Mouse (Mus musculus): ENCODE results near the gene Pan2. TPM values are rescaled to one million over a fixed set of nuclear protein-coding genes. Genes with fewer than 3 reads are reported as not detected.
"Not testable (repeated sequence)": the region's sequence is repeated elsewhere in the genome, so short reads cannot be mapped to it uniquely, and the experiment has no call there.

Pan2 gene
- polyA plus RNA-seq (2016; fragmentation: Nextera tagmentation; extraction: Ambion mirVana) = 42.5 and 43.7 TPM in 2 replicates

DNA sequence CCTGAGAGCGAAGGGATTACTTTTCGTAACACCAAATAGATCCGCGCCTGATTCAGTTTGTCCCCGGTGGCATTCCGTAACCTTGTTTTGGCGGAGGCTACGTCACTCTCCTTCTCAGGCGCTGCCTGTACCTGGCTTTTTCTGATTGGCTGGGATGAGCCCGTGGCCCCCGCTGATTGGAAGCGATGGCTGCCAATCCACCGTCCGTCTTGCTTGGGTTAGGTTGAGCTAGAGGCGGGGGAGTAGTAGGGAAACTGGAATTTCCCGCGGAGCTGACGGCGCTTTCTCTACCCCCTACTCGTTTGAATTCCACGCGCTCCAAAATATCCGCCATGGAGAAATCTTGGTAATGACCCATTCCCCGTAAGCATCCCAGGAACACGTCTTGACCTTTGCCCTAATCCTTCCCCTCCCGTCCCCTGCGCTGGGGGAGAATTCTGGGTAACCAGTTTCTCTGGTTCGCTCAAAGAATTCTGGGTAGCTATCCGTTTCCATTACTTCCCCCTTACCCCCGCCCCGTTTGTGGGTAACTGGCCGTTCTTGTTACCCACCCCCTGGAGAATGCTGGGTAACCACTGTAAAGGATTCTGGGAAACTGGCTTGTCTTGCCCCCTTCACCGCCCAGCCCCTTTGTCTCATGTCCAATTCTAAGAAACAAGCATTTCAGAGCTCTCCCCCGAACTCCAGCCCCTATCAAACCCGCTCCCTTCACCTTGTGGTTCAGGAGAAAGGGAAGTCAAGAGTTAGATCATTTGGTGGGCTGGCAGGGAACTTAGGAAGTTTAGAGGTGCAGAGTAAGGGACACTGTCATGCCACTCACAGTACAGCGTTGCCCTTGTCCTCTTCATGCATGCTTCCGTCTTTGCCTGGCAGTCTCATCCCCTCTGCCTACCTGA, at the start of gene Pan2:
Pan2 (plus strand) TSS at position 210 of the 896 bp plus-strand sequence.
- no peaks in the 10 kb centered on the region for H3K27me3 ChIP-seq (ENCODE audit: insufficient read depth, poor library complexity, severe bottlenecking)
- peaks cover 18% of the 10 kb centered on the region for H3K36me3 ChIP-seq
- peaks cover 21% of the 10 kb centered on the region for H3K4me1 ChIP-seq (replicated peaks)
- H3K9me3 ChIP-seq = no peaks in the 10 kb centered on the region
- WGBS = 3% methylated on average over 37 of the region's 37 CpGs
- peak; percentile 100 for DNase-seq (ENCODE audit: low spot score)
- peak within 1 kb of the TSS; percentile 97 for H3K27ac ChIP-seq
- H3K4me3 ChIP-seq = peak within 1 kb of the TSS; percentile 70

DNA sequence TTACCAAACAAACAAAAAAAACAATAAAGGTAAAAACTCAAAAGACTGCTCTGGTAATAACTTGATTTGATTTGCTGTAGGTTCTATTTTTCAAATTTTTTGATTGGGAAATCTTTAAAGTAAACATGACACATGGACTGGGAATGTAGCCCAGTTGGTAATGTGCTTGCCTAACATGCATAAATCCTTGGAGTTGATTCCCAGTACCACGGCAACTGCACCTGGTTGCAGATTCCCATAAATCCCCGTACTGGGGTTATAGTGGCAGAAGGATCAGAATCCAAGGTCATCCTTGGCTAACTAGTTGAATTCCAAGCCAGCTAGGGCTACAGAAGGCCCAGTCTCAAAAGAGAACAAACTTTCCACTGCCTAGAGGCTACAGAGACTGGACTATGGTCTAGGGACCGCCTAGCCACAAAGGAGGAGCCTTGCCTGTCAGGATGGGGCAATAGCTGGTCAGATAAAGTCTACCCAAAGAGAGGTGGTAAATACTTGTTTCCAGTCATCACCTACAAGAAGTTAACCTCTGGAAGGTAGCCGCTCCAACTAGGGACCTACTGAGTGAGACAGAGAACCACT, 49.4 kb upstream of the Pan2 start, which contains the start of gene Apon:
Apon (plus strand) TSS at position 420 of the 579 bp plus-strand sequence.
- no peaks in the 10 kb centered on the region for H3K9me3 ChIP-seq
- no peak within 1 kb of the TSS for H3K27ac ChIP-seq
- 90% methylated on average over 4 of the region's 4 CpGs for WGBS
- no peak for DNase-seq (ENCODE audit: low spot score)
- no peaks in the 10 kb centered on the region for H3K4me1 ChIP-seq (replicated peaks)
- no peaks in the 10 kb centered on the region for H3K27me3 ChIP-seq (ENCODE audit: insufficient read depth, poor library complexity, severe bottlenecking)
- H3K36me3 ChIP-seq = peaks cover 59% of the 10 kb centered on the region
- H3K4me3 ChIP-seq = no peak within 1 kb of the TSS

DNA sequence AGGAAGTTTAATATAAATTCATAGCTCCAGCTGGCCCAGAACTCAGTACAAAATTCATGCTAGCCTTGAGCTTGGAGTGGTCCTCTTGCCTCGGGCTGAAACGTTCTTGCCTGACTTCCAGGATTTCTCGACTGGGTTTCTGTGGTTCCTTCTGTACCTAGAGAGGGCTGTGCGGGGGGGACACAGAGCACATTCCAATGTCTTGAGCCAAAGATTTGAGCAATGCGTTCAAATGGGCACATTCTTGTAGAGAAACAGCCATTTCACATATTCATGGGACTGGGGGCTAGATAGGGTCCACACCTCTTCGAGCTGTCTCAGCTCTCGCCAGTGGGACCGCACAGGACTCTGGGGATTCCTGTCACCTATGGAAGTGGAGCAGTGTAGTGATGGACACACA, 47.2 kb upstream of the Pan2 start:
- H3K4me1 ChIP-seq (replicated peaks) = no peaks in the 10 kb centered on the region
- H3K4me3 ChIP-seq = no peak overlapping the region
- WGBS = 92% methylated on average over 8 of the region's 8 CpGs
- H3K36me3 ChIP-seq = peaks cover 37% of the 10 kb centered on the region
- no peaks in the 10 kb centered on the region for H3K9me3 ChIP-seq
- H3K27ac ChIP-seq = no peak overlapping the region
- DNase-seq (ENCODE audit: low spot score) = no peak
- no peaks in the 10 kb centered on the region for H3K27me3 ChIP-seq (ENCODE audit: insufficient read depth, poor library complexity, severe bottlenecking)

DNA sequence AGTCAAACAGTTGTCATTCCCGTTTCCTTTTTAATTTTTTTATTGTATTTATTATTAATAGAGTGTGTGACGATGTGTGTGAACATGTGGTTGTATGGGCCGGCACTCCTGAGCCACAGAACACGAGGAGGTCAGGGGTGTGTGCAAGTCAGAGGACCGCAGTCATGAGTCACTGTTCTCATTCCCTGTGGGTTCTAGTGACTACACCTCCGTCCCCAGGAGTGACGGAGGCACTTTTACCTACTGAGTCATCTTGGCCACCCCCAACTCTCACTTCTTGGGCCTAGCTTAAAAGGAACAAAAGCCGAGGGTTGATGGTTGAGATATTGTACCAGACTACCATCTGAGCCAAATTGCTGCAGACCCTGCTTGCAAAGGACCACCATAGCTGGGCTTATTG, 46.8 kb upstream of the Pan2 start:
- 91% methylated on average over 8 of the region's 8 CpGs for WGBS

DNA sequence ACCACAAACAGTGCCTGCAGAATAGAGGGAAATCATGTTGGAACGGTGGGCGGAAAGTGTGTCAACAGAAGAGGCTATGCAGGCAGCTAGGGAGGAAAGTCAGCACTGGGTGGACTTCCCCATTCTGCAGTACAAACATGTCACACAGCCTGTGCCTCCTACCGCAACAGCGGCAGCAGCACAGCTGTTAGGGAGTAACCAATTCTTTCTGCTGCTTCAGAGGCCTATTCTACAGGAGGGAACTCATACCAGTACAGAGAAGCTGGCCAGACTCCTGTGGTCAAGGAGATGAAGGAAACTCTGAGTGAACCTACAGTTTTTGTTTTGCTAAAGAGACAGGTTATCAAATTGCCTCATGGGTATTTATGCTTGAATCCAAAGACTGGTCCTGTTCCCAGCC, 44.2 kb upstream of the Pan2 start:
- 85% methylated on average over 4 of the region's 4 CpGs for WGBS
- Histone ChIP-seq H3K36me3 (peaks cover 8% of the 10 kb centered on the region; the same call in 1 of the 2 replicates), H3K27ac (no peak overlapping the region), H3K4me1 (replicated peaks) (no peaks in the 10 kb centered on the region), H3K27me3 (ENCODE audit: insufficient read depth, poor library complexity, severe bottlenecking) (no peaks in the 10 kb centered on the region), H3K9me3 (no peaks in the 10 kb centered on the region), H3K4me3 (no peak overlapping the region)
- DNase-seq (ENCODE audit: low spot score) = no peak

More for the DNA sequence above, 46.8 kb upstream of the Pan2 start:
- H3K4me3 ChIP-seq = no peak overlapping the region
- H3K4me1 ChIP-seq (replicated peaks) = no peaks in the 10 kb centered on the region
- H3K36me3 ChIP-seq = peaks cover 33% of the 10 kb centered on the region
- DNase-seq (ENCODE audit: low spot score) = no peak
- no peaks in the 10 kb centered on the region for H3K9me3 ChIP-seq
- no peaks in the 10 kb centered on the region for H3K27me3 ChIP-seq (ENCODE audit: insufficient read depth, poor library complexity, severe bottlenecking)
- no peak overlapping the region for H3K27ac ChIP-seq

DNA sequence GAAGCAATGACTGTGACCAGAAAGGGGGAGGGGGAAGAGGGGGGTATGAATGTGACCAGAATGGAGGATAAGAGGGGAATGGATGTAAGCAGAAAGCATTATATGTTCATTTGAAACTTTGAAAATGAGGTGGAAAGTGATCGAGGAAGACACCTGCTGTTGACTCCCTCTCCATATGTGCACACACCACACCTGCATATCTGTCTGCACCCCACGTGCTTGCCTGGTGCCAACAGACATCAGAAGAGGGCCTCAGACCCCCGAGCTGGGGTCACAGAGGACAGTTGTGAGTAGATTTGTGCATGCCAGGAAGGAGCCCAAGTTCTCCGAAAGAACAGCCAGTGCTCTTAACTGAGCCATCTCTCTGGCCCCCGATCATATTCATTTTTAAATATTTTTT, 43.2 kb upstream of the Pan2 start:
- no peak overlapping the region for H3K4me3 ChIP-seq
- no peaks in the 10 kb centered on the region for H3K4me1 ChIP-seq (replicated peaks)
- no peak overlapping the region for H3K27ac ChIP-seq
- H3K36me3 ChIP-seq = no peaks in the 10 kb centered on the region
- no peaks in the 10 kb centered on the region for H3K27me3 ChIP-seq (ENCODE audit: insufficient read depth, poor library complexity, severe bottlenecking)
- no peak for DNase-seq (ENCODE audit: low spot score)
- no peaks in the 10 kb centered on the region for H3K9me3 ChIP-seq
- 87% methylated on average over 5 of the region's 5 CpGs for WGBS

DNA sequence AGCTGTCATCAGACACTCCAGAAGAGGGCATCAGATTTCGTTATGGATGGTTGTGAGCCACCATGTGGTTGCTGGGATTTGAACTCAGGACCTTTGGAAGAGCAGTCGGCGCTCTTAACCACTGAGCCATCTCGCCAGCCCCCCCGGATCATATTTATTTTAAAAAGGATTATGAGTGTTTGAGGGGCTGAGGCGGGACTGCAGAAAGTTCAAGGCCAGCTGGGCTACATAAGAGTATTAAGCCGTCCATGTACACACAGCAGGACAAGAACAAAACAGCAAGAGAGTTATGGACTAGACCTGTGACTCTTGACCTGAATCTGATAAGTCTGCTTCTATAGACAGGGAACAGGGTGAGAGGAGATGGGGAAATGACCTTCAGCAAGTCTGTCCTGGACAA, 42.8 kb upstream of the Pan2 start:
- H3K27ac ChIP-seq; H3K4me1 ChIP-seq (replicated peaks); H3K9me3 ChIP-seq; H3K36me3 ChIP-seq; H3K27me3 ChIP-seq (ENCODE audit: insufficient read depth, poor library complexity, severe bottlenecking); H3K4me3 ChIP-seq; DNase-seq (ENCODE audit: low spot score): not testable (repeated sequence)
- 88% methylated on average over 7 of the region's 7 CpGs for WGBS

DNA sequence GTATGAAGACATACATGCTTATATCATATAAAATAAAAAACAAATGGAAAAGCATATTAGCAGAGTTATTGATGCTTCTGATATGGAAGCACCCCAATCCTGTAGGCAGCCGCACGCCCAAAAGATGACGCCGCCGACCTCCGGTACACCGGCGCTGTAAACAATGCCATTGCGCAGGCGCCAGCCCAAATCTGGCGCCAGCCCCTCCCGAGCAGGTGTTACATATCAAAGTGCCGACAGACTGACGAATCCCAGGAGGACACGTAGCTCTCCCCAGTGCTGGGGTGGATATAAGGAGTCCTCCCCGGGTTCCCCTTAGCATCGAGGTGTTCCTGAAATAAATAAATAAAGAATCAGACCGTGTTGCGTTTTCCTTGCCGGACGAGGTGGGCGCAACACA, 40.8 kb upstream of the Pan2 start:
- Histone ChIP-seq H3K36me3 (no peaks in the 10 kb centered on the region), H3K27me3 (ENCODE audit: insufficient read depth, poor library complexity, severe bottlenecking) (no peaks in the 10 kb centered on the region), H3K4me1 (replicated peaks) (no peaks in the 10 kb centered on the region), H3K27ac (no peak overlapping the region), H3K4me3 (no peak overlapping the region), H3K9me3 (no peaks in the 10 kb centered on the region)
- no peak for DNase-seq (ENCODE audit: low spot score)
- 80% methylated on average over 22 of the region's 22 CpGs for WGBS

DNA sequence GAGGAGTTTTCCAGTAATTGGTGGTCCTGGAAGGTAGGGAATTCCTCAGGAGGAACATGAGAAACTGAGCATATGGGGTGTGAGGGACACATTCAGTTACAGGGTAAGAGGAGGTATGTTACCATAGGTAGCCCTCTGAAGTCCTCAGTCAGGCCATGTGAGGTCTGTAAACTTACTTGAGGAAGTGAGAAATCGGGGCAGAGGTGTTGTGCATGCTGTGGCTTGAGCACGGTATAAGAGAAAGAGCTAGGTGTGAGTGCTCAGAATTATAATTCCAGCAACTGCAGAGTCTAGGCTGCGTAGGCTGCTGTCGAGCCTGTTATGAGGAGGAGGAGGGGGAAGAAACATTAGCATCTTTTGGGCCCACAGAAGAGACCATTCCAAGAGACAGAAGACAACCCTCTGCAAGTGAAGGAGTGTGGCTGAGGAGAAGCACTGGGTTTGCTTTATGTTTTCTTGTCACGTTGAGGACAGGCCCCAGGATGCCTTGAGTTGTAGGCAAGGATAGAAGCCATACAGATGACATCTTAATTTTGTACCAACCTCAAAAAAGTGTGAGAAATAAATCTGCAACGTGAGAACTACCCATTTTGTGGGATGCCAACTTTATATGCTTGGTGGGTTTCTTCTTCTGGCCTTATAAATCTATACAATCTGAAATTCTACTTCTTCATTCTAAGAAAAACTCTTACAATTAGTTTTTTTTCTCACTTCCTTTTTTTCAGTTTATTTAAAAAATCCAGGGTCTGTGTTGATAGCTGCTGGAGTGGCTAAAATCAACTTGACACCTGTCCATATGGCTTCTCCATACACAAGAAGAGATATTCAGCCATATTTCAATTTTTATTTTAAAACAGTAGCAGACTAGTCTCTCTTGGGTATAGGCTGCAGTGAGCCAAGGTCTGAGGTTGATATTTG, 39.5 kb upstream of the Pan2 start:
- H3K27ac ChIP-seq = no peak overlapping the region
- no peak for DNase-seq (ENCODE audit: low spot score)
- 85% methylated on average over 6 of the region's 6 CpGs for WGBS
- no peaks in the 10 kb centered on the region for H3K36me3 ChIP-seq
- H3K4me1 ChIP-seq (replicated peaks) = no peaks in the 10 kb centered on the region
- H3K4me3 ChIP-seq = no peak overlapping the region
- H3K27me3 ChIP-seq (ENCODE audit: insufficient read depth, poor library complexity, severe bottlenecking) = no peaks in the 10 kb centered on the region
- no peaks in the 10 kb centered on the region for H3K9me3 ChIP-seq

DNA sequence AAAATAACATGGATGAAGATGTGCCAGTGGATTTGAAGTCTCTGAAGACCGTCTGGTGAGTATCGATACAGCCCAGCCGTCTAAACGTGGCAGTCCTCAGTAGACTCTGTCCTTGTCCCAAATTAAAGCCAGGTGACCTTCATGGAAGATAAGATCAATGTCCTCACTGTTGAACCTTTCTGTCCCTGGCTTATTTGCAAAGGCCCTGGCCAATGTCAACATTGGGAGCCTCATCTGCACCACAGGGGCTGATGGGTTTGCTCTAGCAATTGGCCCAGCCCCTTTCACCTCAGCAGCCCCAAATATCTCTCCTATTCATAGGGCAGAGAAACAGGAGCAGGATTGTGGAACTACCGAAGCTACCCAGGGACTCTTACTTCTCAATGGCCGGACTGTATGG, 34.8 kb upstream of the Pan2 start, which contains the start of gene Apof:
Apof (plus strand) TSS at position 301 of the 400 bp plus-strand sequence.
- no peak for DNase-seq (ENCODE audit: low spot score)
- Histone ChIP-seq H3K4me3 (no peak within 1 kb of the TSS), H3K27me3 (ENCODE audit: insufficient read depth, poor library complexity, severe bottlenecking) (no peaks in the 10 kb centered on the region), H3K27ac (0 out of 2 replicates have a peak within 1 kb of the TSS, but pooled peaks have one; percentile 24), H3K9me3 (no peaks in the 10 kb centered on the region), H3K4me1 (replicated peaks) (0 out of 2 replicates have a peak, but pooled peaks cover 14% of the 10 kb centered on the region), H3K36me3 (peaks cover 4% of the 10 kb centered on the region; the same call in 1 of the 2 replicates)
- 80% methylated on average over 6 of the region's 6 CpGs for WGBS

DNA sequence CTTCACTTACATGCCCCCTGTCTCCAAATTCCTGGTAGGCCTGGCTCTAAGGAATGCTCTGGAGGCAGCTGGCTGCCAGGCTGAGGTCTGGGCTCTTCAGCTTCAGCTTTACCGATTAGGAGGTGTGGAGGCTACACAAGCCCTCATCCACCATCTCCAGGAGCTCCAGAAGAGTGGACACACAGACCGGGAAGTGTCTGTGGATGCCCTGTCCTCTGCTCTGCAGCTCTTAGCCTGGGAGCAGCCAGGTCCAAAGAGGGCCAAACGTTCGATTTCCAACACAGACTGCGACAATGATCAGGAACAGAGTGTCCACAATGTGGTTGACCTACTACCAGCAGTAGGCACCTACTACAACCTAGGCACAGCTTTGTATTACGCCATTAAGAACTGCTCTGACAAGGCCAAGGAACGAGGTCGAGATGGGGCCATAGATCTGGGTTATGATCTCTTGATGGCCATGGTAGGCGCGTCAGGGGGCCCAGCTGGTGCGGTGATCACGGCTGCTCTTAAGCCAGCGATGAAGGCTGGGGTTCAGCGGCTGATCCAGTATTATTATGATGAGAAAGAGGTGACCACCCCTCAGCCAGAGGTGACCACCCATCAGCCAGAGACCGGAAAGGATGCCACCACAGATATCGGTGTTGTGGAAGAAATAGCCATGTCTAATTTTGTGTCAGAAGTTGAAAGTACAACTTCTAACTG, 33.8 kb upstream of the Pan2 start:
- Histone ChIP-seq H3K4me3 (peak overlapping the region; percentile 80; the same call in 1 of the 2 replicates), H3K4me1 (replicated peaks) (0 out of 2 replicates have a peak, but pooled peaks cover 14% of the 10 kb centered on the region), H3K9me3 (no peaks in the 10 kb centered on the region), H3K27me3 (ENCODE audit: insufficient read depth, poor library complexity, severe bottlenecking) (no peaks in the 10 kb centered on the region), H3K36me3 (peaks cover 4% of the 10 kb centered on the region; the same call in 1 of the 2 replicates), H3K27ac (0 out of 2 replicates have a peak overlapping the region, but pooled peaks have one; percentile 90)
- WGBS = 89% methylated on average over 16 of the region's 16 CpGs
- no peak for DNase-seq (ENCODE audit: low spot score)
